Mouse (Mus musculus) retina, adult 2 months (tissue): Measurements from ENCODE around the gene Prdx6.
"Not testable (repeated sequence)": the region's sequence is repeated elsewhere in the genome, so short reads cannot be mapped to it uniquely, and the experiment has no call there.

Experiments
- DNase-seq: peaks from one replicate; pipeline ENCODE4 v3.0.0-alpha.2; 2012; ENCODE audit warnings: low read depth, low spot score

Gene Prdx6

GRCm38 (mm10) chr1:161251417-161252265 is 622 bp upstream of the Prdx6 start:
- DNase-seq = no peak

GRCm38 (mm10) chr1:161250031-161250603 is 902 bp downstream of the Prdx6 start:
- no peak for DNase-seq

GRCm38 (mm10) chr1:161249442-161249841 is 1.6 kb downstream of the Prdx6 start:
- no peak for DNase-seq

- DNase-seq = no peak
Measured at GRCm38 (mm10) chr1:161248685-161249084, 2.3 kb downstream of the Prdx6 start.

- no peak for DNase-seq
Measured at GRCm38 (mm10) chr1:161247643-161248580, 3.1 kb downstream of the Prdx6 start.

- no peak for DNase-seq
Measured at GRCm38 (mm10) chr1:161247176-161247575, 3.8 kb downstream of the Prdx6 start.

- DNase-seq = no peak
Measured at GRCm38 (mm10) chr1:161237750-161238149, 13.3 kb downstream of the Prdx6 start.

- no peak for DNase-seq
Measured at GRCm38 (mm10) chr1:161237339-161237738, 13.7 kb downstream of the Prdx6 start.

- DNase-seq = no peak
Measured at GRCm38 (mm10) chr1:161233226-161233839, 17.7 kb downstream of the Prdx6 start.

- no peak for DNase-seq
Measured at GRCm38 (mm10) chr1:161232181-161232580, 18.8 kb downstream of the Prdx6 start.

GRCm38 (mm10) chr1:161224837-161225236 is 26.2 kb downstream of the Prdx6 start:
- DNase-seq = no peak

GRCm38 (mm10) chr1:161219816-161220215 is 31.2 kb downstream of the Prdx6 start:
- DNase-seq = no peak

GRCm38 (mm10) chr1:161214465-161214864 is 36.6 kb downstream of the Prdx6 start:
- no peak for DNase-seq

- DNase-seq = no peak
Measured at GRCm38 (mm10) chr1:161199856-161200255, 51.2 kb downstream of the Prdx6 start.

- DNase-seq = not testable (repeated sequence)
Measured at GRCm38 (mm10) chr1:161196364-161196763, 54.7 kb downstream of the Prdx6 start.

- peak; percentile 49 for DNase-seq
Measured at GRCm38 (mm10) chr1:161195541-161196351, 55.3 kb downstream of the Prdx6 start.

GRCm38 (mm10) chr1:161190253-161190910 is 60.6 kb downstream of the Prdx6 start:
- DNase-seq = no peak
